Mouse (Mus musculus) cerebellum, adult 9-11 months (tissue): ENCODE results near the gene Fgd6.
A peak's percentile ranks its signal among the peaks of the same experiment; 100 is the strongest.

Experiments
- DNase-seq: peaks from one replicate; pipeline ENCODE4 v3.0.0; 2022

Gene Fgd6

DNA sequence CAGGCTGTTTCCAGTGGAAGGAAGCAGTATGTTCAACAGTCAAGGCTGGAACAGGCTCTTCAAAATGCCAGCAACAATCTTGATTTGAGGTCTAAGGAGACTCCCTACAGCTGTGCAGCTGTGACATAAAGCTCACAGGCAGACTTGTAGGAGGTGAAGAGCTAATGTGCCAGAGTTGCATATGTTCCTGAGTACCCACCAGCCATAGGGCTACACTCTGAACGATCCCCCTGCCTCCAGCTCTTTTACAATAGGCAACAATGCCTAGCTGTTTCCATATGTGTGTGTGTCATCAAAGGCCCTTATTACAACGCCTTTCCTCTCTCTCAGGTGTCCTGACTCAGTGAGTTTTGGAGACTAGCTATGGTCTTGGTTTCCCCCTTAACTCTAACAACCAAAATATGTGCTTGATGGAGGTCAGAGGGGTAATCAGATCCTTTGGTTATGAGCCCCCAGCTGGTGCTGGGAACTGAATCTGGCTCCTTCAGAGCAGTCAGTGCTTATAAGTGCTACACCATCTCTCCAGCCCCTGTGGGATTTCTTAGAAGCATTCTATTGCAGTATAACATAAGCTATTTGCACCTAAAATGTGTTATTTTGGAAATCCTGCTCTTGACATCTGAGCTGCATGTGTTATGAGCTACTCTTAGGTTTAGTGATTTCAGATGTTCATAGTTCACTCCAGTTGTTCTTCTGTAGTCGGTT lies 104.6 kb downstream of the Fgd6 start:
- DNase-seq = no peak

DNA sequence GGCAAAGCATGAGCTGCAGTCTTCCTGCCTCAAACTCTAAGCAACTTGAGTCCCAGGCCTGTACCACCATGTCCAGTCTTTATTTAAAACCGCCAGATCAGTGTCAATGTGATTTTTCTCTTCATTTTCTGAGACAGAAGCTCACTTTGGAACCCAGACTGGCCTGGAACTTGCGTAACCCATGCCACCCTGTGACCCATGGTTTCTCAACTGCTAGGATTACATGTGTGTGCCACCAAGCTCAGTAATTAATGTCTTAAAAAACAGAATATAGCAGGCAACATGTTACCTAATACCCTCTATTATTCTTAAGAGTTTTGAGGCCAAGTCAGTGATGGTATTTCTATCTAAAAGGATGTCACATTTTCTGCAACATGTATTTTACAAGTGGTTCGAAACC lies 106.6 kb downstream of the Fgd6 start:
- DNase-seq = no peak

DNA sequence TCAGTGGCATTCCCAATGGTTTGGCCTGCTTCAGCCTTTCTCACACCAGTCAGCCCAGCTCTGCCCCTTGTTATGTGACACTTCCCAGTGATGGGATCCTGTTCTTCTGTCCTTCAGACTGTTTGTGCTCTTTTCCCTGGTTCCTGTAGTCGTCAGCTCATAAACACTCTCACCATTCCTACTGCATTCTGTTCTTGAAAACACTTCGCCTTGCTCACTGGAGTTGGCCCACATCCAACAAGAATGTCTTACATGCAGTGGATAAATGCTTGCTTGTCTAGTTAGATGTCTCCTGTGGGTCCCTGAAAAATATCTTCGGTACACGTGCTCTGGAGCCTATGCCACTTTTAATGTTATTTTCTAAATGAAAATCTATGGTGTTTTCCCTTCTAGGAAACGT lies 108.8 kb downstream of the Fgd6 start:
- DNase-seq = no peak

DNA sequence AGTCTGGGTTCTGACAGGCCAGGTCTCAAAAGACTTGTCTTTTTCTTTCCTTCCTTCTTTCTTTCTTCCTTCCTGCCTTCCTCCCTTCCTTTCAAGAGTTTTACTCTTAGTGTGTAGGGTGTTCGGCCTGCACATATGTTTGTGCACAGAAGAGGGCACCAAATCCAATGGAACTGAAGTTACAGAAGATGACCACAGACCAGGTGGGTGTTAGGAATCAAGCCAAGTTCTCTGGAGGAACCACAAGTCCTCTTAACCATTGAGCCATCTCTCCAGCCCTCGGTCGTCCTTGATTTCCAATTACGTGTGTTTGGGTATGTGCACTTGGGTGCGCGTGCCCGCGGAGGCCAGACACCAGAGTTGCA lies 111.6 kb downstream of the Fgd6 start:
- no peak for DNase-seq

DNA sequence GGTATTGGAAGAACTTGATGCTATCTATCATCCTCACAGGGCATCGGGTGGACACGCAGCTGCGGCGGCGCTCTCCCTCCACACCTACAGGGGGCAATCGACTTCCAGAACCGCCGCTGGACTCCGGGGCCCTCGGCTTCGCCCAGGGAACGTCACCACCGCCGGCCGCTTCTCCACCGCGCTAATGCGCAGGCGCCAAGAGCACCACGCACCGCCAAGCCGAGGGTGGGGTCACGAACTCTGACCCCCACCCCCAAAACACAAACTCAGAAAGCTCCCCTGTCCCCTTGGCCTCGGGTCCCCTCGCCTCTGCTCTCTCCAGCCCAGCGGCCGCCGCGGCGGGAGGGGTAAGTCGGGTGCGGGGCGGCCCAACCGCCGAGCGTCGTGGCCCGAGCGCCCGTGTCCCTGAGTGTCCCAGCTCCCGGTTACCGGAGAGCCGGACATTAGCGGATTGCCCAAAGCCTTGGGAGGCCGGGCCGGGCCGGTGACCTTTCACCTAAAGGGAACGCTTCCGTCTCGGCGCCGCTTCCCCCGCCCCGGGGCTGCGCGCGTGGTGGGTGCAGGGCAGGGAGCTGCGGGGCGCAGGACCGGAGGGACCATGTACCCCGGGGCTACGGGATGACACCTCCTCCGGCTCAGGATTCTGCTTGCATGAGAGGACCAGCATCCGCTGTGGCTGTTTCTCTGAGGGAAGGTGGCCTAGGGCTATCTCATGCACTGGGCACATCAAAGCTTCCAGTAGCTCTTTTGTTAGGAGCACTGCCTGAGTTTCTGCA lies 112.1 kb downstream of the Fgd6 start, which contains the start of gene Nr2c1:
Gene Nr2c1 (plus strand): TSS at position 268 of the 776 bp plus-strand sequence.
- peak; percentile 95 for DNase-seq

DNA sequence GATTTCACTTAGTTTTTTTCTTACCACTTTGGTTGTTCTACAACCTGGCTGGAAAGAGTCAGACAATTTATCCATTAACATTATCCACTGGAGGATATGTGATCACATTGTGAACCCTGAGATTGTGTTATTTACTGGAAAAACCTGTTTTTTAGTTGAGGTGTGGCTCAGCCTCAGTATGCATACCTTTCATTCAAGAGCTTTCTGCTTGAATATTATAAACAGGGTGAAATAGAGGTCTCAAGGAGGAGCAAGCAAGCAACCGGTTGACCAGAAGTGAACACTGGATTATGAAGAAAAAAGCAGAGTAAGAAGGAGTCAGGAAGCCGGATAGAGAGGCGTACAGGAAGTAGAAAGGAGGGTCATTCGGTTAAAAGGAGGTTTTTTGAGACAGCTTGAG lies 115.7 kb downstream of the Fgd6 start:
- DNase-seq = no peak

DNA sequence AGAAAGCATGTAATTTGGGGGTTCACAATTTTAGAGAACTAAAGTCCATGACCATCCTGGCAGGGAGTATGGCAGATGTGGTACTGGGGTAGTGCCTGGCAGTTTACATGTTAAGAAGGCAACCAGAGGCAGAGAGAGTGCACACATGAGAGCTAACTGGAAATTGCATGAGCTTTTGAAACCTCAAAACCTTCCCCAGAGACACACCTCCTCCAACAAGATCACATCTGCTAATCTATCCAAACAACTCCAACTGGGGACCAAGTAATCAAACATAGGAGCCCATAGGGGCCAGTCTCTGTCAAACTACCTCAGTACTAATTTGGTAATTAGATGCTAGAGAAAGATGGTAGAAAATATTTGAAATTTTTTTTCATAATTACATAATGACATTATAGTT lies 118.0 kb downstream of the Fgd6 start:
- DNase-seq = no peak

DNA sequence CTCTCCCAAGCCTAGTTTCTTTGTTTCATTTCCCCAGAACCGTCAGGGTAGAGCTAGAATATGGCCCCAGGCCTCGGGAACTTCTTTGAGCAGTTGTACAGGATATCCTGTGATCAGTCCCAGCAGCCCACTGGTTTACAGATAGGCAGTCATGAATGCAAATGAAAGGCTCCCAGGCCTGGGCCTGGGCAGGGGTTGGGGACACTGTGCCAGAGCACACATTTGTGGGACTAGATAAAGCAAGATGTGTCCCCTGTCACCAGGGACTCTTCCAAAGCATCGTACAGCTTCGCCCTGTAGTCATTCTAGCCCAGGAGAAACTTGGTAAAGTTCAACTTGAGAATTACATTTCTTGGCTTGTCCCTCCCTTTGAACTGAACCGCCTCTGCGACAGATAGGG lies 123.2 kb downstream of the Fgd6 start:
- no peak for DNase-seq

DNA sequence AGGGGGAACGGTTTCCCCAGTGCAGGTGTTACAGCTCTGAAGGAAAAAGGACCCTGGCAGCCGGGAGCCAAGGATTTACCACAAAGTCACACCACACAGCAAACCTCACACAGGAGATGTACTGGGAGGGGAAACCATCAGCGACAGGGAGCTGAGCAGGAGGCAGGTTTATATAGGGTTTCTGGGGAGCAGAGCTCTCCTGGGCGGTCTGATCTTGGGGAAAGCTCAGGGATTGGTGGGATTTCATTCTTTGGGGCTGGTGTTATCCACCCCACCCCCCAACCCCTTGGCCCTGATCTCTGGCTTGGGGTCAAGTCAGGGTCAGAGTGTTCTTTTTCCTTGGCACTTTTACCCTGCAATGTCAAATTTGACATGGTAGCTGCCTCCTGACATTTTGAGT lies 123.6 kb downstream of the Fgd6 start:
- DNase-seq = no peak

DNA sequence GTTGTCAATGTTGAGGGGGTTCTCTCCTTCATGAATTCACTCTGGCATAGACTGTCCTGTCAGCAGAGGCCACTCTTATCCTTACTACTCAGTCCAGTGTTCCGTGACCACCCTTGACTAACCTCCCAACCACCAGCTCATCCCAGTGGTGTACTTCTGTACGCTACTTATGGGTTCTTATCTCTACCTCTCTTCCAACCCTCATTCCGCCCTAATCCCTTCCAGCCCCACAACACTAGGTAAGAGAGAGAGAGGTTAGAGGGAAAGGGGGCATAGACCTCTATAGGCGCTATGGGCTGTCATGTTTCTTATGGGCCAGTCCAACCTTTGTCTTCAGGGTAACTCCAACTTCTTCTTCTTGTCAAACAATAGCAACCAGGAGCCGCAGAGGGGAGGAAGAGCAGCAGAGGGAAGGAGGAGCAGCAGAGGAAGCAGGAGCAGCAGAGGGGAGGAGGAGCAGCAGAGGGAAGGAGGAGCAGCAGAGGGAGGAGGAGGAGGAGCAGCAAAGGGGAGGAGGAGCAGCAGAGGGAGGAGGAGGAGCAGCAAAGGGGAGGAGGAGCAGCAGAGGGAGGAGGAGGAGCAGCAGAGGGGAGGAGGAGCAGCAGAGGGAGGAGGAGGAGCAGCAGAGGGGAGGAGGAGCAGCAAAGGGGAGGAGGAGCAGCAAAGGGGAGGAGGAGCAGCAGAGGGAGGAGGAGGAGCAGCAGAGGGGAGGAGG lies 125.4 kb downstream of the Fgd6 start:
- DNase-seq = no peak

DNA sequence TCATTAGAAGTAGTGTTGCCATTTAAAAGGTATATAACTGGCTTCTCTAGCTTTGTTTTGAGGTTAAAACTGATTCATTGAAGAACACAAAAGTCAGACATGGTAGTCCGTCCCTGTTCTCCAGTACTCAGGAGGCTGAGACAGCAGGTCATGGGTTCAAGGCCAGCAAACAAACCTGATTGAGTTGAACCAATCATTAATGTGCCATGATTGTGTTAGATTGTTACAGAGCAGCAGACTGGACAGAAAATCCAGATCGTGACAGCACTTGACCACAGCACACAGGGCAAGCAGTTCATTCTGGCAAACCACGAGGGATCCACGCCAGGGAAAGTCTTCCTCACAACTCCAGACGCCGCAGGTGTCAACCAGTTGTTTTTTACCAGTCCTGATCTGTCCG lies 126.2 kb downstream of the Fgd6 start:
- no peak for DNase-seq

DNA sequence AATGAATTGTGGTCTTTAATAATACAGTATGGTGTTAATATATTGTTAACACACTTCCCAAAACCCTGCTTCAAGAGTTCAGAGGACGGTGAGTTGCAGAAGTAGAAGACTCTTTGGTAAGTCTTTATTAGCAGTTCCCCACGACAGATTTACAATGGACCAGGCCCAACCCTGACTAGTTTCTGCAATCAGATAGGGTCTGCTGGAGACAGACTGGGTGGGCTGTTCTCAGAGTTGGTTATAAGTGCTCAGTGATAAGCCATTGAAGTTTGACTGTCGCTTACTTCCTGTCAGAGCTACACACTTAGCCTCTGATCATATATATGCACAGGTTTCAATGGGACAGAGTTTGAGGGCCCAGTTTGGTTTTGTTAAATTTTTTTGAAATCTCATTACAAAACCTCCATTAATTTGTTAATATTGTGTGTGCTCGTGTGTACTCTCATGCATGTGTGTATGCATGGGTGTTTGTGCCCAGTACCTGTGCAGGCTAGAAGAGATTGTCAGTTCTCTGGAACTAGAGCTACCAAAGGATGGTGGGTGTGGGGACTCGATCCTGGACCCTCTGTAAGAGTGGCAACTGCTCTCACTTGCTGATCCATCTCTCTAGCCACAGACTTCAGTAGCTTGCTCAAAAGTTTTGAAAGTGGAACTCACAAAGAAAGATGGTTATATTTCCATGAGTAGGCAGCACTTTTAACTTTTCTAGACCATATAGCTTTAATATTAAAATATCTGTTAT lies 128.5 kb downstream of the Fgd6 start:
- no peak for DNase-seq

DNA sequence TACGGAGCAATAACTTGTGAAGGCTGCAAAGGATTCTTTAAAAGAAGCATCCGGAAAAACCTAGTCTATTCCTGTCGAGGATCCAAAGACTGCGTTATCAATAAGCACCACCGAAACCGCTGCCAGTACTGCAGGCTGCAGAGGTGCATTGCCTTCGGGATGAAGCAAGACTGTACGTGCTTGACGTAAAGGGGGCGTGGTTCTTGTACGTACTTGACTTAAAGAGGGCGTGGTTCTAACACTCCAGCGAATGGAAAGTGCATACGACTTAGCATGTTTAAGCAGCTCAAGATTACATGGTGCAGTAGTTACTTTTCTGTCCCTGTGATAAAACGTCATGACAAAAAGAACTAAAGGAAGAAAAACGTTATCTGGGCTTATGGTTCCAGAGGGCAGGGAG lies 129.6 kb downstream of the Fgd6 start:
- no peak for DNase-seq

DNA sequence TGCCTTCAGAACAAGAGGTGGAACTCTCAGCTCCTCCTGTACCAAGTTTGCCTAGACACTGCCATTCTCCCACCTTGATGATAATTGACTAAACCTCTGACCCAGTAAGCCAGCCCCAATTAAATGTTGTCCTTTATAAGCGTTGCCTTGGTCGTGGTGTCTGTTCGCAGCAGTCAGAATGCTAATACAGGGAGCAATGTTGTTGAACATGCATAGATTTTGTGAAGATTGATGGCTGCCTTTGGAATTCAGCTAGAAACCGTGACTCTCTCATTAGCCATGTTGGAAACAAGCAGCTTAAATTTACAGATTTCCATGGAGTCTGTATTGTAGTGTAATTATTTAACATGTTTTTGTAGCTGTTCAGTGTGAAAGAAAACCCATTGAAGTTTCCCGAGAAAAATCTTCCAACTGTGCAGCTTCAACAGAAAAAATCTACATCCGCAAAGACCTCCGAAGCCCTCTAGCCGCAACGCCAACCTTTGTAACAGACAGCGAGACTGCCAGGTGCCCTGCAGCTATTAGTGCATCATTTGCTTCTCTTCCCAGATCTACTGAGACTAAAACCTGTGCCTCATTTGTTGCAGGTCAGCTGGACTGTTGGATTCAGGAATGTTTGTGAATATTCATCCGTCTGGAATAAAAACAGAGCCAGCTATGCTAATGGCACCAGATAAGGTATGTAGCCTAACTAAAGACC lies 131.4 kb downstream of the Fgd6 start:
- no peak for DNase-seq

DNA sequence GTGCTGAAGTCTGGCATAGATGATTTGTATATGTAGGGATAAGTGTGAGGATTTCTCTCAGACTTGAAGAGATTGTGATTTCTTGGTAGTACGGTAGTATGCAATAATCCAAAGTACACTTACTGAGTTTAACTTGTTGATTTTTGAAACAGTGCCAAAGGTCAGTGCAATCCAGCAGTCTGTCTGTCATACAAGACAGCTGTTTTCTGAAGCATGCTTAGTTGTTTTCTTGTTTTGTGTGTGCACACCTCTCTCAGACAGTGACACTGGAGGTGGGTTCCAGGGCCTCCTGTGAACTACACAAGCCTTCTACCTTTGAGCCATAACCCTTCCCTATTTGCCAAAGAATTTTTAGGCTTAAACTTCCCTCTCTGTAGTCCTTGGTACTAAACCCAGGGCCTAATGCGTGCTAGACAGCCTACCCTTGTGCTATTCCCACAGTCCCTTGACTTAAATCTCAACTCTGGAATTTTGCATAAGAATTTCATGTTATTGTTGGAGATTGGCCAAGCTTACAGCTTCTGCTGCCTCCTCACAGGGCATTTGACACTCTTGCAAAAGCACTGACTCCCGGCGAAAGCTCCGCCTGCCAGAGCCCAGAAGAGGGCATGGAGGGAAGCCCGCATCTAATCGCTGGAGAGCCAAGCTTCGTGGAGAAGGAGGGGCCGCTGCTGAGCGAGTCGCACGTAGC lies 135.8 kb downstream of the Fgd6 start:
- DNase-seq = no peak

DNA sequence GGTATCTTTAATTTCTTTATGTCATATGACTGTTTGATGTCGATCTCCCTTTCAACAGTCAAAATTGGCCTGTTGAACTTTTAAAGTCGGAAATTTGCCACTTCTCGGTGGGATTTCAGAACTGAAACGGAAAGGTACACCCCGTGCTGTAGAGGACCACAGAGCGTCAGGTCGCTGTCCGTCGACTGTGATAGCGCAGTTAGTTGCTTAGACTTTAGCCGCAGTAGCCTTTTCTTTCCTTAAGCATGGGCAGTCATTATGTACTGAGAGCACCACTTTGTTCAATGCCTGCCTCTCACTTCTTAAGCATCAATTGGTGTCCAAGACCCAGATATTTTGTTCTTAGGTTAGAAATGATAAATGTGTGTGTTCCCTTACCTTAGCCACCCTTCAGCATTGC lies 136.3 kb downstream of the Fgd6 start:
- no peak for DNase-seq

DNA sequence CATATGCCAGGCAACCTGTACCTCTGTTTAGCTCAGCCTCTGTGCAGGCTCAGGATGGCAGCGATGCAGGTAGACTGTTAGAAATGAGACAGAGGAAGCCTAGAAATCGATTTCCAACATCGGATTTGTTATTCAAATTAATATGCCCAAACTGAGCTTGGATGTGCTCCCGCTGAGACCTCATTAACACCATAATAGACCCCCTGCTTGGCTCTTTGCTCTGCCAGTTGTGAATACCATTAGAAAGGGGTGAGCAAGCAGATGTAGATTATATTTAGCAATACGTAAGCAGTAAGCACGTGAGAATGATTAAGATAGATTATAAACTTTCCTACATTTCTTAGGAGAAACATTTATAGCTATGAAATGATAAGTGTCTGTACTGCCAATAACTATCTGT lies 136.9 kb downstream of the Fgd6 start:
- DNase-seq = no peak

DNA sequence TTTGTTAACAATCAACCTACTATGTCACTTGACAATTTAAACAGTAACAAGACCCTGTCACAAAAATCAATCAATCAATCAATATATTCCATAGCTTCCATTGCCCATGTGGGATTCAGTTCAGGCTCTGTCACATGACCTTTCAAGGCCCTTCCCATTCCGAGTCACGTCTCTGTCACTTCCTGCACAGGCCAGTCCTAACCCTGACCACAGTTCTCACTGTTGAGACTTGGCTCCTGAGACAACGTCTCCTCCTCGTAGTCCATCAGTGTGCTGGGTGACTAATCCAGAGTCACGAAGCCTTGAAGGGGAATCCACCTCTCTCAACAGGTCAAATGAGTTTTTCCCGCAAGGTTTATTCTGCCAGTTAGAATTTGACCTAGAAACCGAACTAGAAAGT lies 138.9 kb downstream of the Fgd6 start:
- no peak for DNase-seq

DNA sequence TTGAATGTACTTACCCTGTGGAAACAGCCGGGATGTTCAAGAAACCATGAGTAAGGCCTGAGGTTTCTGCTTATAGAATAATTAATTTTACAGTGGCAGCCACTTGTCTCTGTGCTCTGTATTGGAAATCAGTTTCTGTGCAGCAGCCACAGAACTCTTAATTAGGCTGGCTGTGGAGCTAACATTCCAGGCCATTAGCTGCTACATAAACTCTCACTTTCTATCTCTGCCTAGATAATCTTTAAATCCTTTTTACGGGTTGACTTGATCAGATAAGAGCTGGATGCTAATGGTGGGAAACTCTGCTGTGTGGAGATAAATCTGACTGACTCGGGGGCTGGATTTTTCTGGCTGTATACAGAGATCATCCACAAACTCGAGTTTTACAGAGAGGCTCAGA lies 147.4 kb downstream of the Fgd6 start:
- no peak for DNase-seq
